Mouse (Mus musculus): ENCODE data around the gene C2cd4b. TPM values are rescaled to one million over a fixed set of nuclear protein-coding genes. Genes with fewer than 3 reads are reported as not detected.

The C2cd4b gene
- polyA plus RNA-seq, 1 experiment from 2014 or later = 3.8 TPM

DNA sequence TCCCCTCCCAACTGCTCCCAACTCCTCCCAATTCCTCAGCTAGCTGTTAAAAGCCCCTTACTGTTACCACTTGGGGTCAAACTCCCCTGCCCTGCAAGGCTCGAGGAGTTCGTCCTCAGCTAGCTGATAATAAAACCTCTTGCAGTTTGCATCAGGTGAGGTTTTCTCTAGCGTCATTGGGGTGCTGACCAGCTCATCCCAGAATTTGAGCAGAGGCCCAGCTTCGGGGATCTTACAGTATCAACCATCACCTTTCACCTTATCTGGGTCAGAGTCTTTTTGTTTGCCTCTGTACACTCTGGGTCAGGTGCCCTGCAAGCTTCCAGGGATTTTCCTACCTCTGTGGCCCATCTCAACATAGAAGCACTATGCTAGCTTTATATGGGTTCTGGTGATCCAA is 4.1 kb downstream of the C2cd4b start:
- 0 out of 2 replicates have a peak, but pooled peaks cover 2% of the 10 kb centered on the region for H3K4me1 ChIP-seq (replicated peaks; ENCODE audit: control insufficient read depth, insufficient read depth)
- 79% methylated on average over 4 of the region's 4 CpGs for WGBS
- H3K4me3 ChIP-seq (ENCODE audit: low read depth, low read length) = no peak overlapping the region
- no peak overlapping the region for H3K27ac ChIP-seq (replicated peaks)
- H3K4me2 ChIP-seq (replicated peaks; ENCODE audit: low read depth) = no peak overlapping the region
- H3K27me3 ChIP-seq (ENCODE audit: control insufficient read depth, insufficient read depth, low read length) = no peaks in the 10 kb centered on the region
- ATAC-seq (ENCODE audit: low FRiP score, low TSS enrichment) (no peak), DNase-seq (ENCODE audit: low spot score) (no peak)
- no peak overlapping the region for H3K9ac ChIP-seq (ENCODE audit: low read length)
- H3K36me3 ChIP-seq (ENCODE audit: control insufficient read depth, insufficient read depth, low read length) = no peaks in the 10 kb centered on the region
- H3K9me3 ChIP-seq (ENCODE audit: control insufficient read depth, low read length) = no peaks in the 10 kb centered on the region
- TF ChIP-seq EP300 (optimal IDR thresholded peaks at IDR 0.05) = no peak
- no peak for TF ChIP-seq CTCF (IDR thresholded peaks at IDR 0.05; ENCODE audit: low read depth)

DNA sequence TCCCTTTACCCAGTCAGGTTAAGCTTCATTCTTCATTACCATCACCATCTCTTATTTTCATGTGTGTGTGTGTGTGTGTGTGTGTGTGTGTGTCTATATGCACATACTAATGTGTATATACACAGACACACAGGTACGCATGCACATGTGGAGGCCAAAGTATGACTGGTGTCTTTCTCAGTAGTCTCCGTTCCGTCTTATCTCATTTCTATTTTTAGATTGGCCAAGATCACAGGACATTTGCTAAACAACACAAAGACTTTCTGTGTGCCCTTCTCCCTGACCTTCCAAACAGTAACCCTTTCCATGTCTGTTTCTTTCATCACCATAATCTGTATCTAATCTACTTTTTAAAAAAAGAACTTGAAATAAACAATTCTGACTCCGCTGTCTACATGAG is 7.2 kb downstream of the C2cd4b start:
- H3K4me2 ChIP-seq (replicated peaks; ENCODE audit: low read depth) = no peak overlapping the region
- no peaks in the 10 kb centered on the region for H3K36me3 ChIP-seq (ENCODE audit: control insufficient read depth, insufficient read depth, low read length)
- WGBS = 54% methylated on average over 4 of the region's 4 CpGs
- ATAC-seq (ENCODE audit: low FRiP score, low TSS enrichment) = no peak
- DNase-seq (ENCODE audit: low spot score) = no peak
- no peaks in the 10 kb centered on the region for H3K9me3 ChIP-seq (ENCODE audit: control insufficient read depth, low read length)
- H3K4me1 ChIP-seq (replicated peaks; ENCODE audit: control insufficient read depth, insufficient read depth) = 0 out of 2 replicates have a peak, but pooled peaks cover 2% of the 10 kb centered on the region
- no peak for TF ChIP-seq EP300 (optimal IDR thresholded peaks at IDR 0.05)
- no peak for TF ChIP-seq CTCF (IDR thresholded peaks at IDR 0.05; ENCODE audit: low read depth)
- no peak overlapping the region for H3K27ac ChIP-seq (replicated peaks)
- H3K9ac ChIP-seq (ENCODE audit: low read length) = no peak overlapping the region
- no peak overlapping the region for H3K4me3 ChIP-seq (ENCODE audit: low read depth, low read length)
- no peaks in the 10 kb centered on the region for H3K27me3 ChIP-seq (ENCODE audit: control insufficient read depth, insufficient read depth, low read length)

DNA sequence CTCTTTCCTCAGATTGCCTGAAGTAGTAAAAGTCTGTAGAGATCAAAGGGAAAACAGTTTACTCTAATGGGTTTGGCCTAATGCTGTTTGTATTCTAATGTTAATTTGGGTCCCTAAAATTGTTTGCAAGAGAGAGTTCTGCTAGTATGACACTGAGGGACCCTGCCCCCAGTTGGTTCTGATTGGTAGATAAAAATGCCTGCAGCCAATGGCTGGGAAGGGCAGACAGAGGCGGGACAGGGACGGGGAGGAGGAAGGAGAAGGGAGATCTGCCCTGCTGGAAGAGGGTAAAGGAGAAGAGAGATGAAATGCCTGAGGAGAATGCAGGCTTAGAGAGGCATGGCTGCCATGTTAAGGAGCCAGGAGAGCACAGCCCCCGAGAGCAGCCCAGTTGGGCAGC is 7.7 kb downstream of the C2cd4b start:
- no peaks in the 10 kb centered on the region for H3K9me3 ChIP-seq (ENCODE audit: control insufficient read depth, low read length)
- no peak overlapping the region for H3K9ac ChIP-seq (ENCODE audit: low read length)
- 41% methylated on average over 3 of the region's 3 CpGs for WGBS
- TF ChIP-seq CTCF (IDR thresholded peaks at IDR 0.05; ENCODE audit: low read depth) = no peak
- TF ChIP-seq EP300 (optimal IDR thresholded peaks at IDR 0.05) = no peak
- H3K36me3 ChIP-seq (ENCODE audit: control insufficient read depth, insufficient read depth, low read length) = no peaks in the 10 kb centered on the region
- no peak for DNase-seq (ENCODE audit: low spot score)
- H3K27ac ChIP-seq (replicated peaks) = no peak overlapping the region
- no peak overlapping the region for H3K4me3 ChIP-seq (ENCODE audit: low read depth, low read length)
- H3K4me2 ChIP-seq (replicated peaks; ENCODE audit: low read depth) = no peak overlapping the region
- ATAC-seq (ENCODE audit: low FRiP score, low TSS enrichment) = no peak
- H3K4me1 ChIP-seq (replicated peaks; ENCODE audit: control insufficient read depth, insufficient read depth) = 0 out of 2 replicates have a peak, but pooled peaks cover 2% of the 10 kb centered on the region
- H3K27me3 ChIP-seq (ENCODE audit: control insufficient read depth, insufficient read depth, low read length) = no peaks in the 10 kb centered on the region

DNA sequence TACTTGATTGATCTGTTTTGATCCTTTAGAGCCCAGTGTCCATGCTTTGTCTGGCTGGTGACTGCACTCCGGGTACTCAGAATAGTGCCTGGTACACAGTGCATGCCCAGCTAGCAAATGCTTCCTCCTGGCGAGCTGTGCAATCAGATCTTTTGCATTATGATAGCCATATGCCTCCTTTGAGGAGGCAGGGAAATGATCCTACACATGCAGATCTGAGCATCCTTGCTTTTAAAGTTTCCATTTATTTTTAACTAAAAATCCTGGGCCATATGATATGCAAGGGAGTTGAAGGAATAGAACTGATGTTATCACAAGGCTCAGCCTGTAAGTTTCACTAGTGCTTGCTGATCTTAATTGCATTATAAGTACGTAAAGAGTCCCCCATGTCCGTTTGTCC is 9.6 kb downstream of the C2cd4b start:
- Histone ChIP-seq H3K27me3 (ENCODE audit: control insufficient read depth, insufficient read depth, low read length) (no peaks in the 10 kb centered on the region), H3K9ac (ENCODE audit: low read length) (no peak overlapping the region), H3K4me2 (replicated peaks; ENCODE audit: low read depth) (no peak overlapping the region), H3K9me3 (ENCODE audit: control insufficient read depth, low read length) (no peaks in the 10 kb centered on the region), H3K4me1 (replicated peaks; ENCODE audit: control insufficient read depth, insufficient read depth) (peaks cover 2% of the 10 kb centered on the region; the same call in 1 of the 2 replicates), H3K36me3 (ENCODE audit: control insufficient read depth, insufficient read depth, low read length) (no peaks in the 10 kb centered on the region), H3K27ac (replicated peaks) (no peak overlapping the region), H3K4me3 (ENCODE audit: low read depth, low read length) (no peak overlapping the region)
- 74% methylated on average over 4 of the region's 4 CpGs for WGBS
- ATAC-seq (ENCODE audit: low FRiP score, low TSS enrichment) = no peak
- no peak for DNase-seq (ENCODE audit: low spot score)
- TF ChIP-seq EP300 (optimal IDR thresholded peaks at IDR 0.05) (no peak), CTCF (IDR thresholded peaks at IDR 0.05; ENCODE audit: low read depth) (no peak)

DNA sequence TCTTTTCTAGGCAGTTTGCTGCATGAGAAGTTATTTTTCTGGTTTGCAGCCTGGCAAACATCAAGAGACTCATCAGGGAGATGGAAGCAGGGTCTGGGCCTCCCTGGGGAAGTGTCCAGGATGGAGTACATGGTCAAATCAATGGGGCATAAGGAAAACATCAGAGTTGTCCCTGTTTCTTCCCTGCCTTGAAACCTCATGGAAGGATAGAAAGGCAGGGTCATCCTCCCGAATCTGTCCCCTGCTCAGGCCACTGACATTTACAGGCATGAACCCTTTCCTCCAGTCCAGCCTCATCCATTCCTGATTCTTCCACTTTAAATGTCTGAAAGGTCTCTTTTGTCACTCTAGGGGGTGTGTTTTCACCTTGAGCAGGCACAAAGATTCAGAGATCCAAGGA is 10.2 kb downstream of the C2cd4b start:
- Histone ChIP-seq H3K4me2 (replicated peaks; ENCODE audit: low read depth) (no peak overlapping the region), H3K4me3 (ENCODE audit: low read depth, low read length) (no peak overlapping the region), H3K27ac (replicated peaks) (no peak overlapping the region), H3K4me1 (replicated peaks; ENCODE audit: control insufficient read depth, insufficient read depth) (peaks cover 2% of the 10 kb centered on the region; the same call in 1 of the 2 replicates), H3K27me3 (ENCODE audit: control insufficient read depth, insufficient read depth, low read length) (no peaks in the 10 kb centered on the region), H3K36me3 (ENCODE audit: control insufficient read depth, insufficient read depth, low read length) (no peaks in the 10 kb centered on the region), H3K9ac (ENCODE audit: low read length) (no peak overlapping the region), H3K9me3 (ENCODE audit: control insufficient read depth, low read length) (no peaks in the 10 kb centered on the region)
- WGBS = 94% methylated on average over 1 of the region's 1 CpGs
- ATAC-seq (ENCODE audit: low FRiP score, low TSS enrichment) (no peak), DNase-seq (ENCODE audit: low spot score) (no peak)
- no peak for TF ChIP-seq CTCF (IDR thresholded peaks at IDR 0.05; ENCODE audit: low read depth)
- no peak for TF ChIP-seq EP300 (optimal IDR thresholded peaks at IDR 0.05)

DNA sequence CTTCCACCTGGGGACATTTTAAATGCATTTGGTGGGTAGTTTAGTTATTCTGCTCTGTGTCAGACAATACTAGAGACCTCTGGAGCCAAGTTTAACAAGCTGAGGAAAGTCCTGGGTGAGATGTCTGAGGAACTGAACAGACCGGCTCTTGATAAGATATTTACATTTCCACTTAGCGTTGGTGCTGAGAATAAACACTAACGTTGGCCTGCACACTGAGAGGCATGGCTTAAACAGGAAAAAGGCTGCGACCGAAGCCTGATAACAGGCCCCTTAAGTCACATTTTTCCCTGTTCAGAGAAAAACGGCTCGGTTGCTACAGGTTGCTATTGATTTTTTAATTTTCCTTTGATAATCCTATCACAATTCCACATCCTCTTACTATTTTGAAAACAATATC is 12.1 kb downstream of the C2cd4b start:
- 21% methylated on average over 7 of the region's 7 CpGs for WGBS
- Histone ChIP-seq H3K9ac (ENCODE audit: low read length) (no peak overlapping the region), H3K27me3 (ENCODE audit: control insufficient read depth, insufficient read depth, low read length) (no peaks in the 10 kb centered on the region), H3K4me3 (ENCODE audit: low read depth, low read length) (no peak overlapping the region), H3K27ac (replicated peaks) (no peak overlapping the region), H3K36me3 (ENCODE audit: control insufficient read depth, insufficient read depth, low read length) (no peaks in the 10 kb centered on the region), H3K9me3 (ENCODE audit: control insufficient read depth, low read length) (no peaks in the 10 kb centered on the region), H3K4me2 (replicated peaks; ENCODE audit: low read depth) (no peak overlapping the region), H3K4me1 (replicated peaks; ENCODE audit: control insufficient read depth, insufficient read depth) (peaks cover 2% of the 10 kb centered on the region; the same call in 1 of the 2 replicates)
- DNase-seq (ENCODE audit: low spot score) (peak; percentile 57), ATAC-seq (ENCODE audit: low FRiP score, low TSS enrichment) (peak; percentile 82)
- TF ChIP-seq EP300 (optimal IDR thresholded peaks at IDR 0.05) (no peak), CTCF (IDR thresholded peaks at IDR 0.05; ENCODE audit: low read depth) (no peak)
